Mouse (Mus musculus) MEL (cell line): ENCODE results near the gene Herc2. TPM values are rescaled to one million over a fixed set of nuclear protein-coding genes. Genes with fewer than 3 reads are reported as not detected.

Experiments used
- DNase-seq: peaks from one replicate; pipeline ENCODE4 v3.0.0; 2011; ENCODE audit warnings: low read depth, low spot score
- H3K27ac ChIP-seq: 2 replicates; pipeline ENCODE4 v1.5.1; 2012; ENCODE audit warnings: low read depth, mild to moderate bottlenecking, control low read depth, low read length, moderate library complexity; ENCODE audit not compliant: control insufficient read depth
- H3K27me3 ChIP-seq, 2 experiments: fragments of 150-350 bp in 1 of 2; sonication (generic) in 1 of 2; 2 replicates each; pipeline ENCODE4 v1.6.1; 2012; ENCODE audit warnings: low read length in 2 of 2, mild to moderate bottlenecking in 2 of 2, improper control_type of control experiment in 1 of 2, moderate library complexity in 1 of 2; ENCODE audit not compliant: insufficient read depth in 2 of 2, control insufficient read depth in 1 of 2
- H3K36me3 ChIP-seq, 2 experiments: 2 replicates each; pipeline ENCODE4 v1.6.1; 2012 to 2014; ENCODE audit warnings: low read length in 2 of 2, improper control_type of control experiment in 1 of 2, inconsistent platforms in 1 of 2, mild to moderate bottlenecking in 1 of 2; ENCODE audit not compliant: insufficient read depth in 2 of 2, control insufficient read depth in 1 of 2
- H3K4me1 ChIP-seq, 2 experiments: fragments of 150-350 bp in 1 of 2; sonication (generic) in 1 of 2; 2 replicates each; pipeline ENCODE4 v1.6.1; 2012; ENCODE audit warnings: low read length in 2 of 2, improper control_type of control experiment in 1 of 2, mild to moderate bottlenecking in 1 of 2; ENCODE audit not compliant: insufficient read depth in 2 of 2, control insufficient read depth in 1 of 2
- H3K4me3 ChIP-seq, 2 experiments: fragments of 150-350 bp in 1 of 2; sonication (generic) in 1 of 2; 2 replicates each; pipeline ENCODE4 v1.5.1; 2012; ENCODE audit warnings: low read depth in 2 of 2, low read length in 2 of 2, mild to moderate bottlenecking in 2 of 2, moderate library complexity in 2 of 2, control low read depth in 1 of 2, improper control_type of control experiment in 1 of 2; ENCODE audit not compliant: control insufficient read depth in 1 of 2, insufficient read depth in 1 of 2
- H3K79me2 ChIP-seq: 2 replicates; pipeline ENCODE4 v1.6.1; 2012; ENCODE audit warnings: mild to moderate bottlenecking, low read length, moderate library complexity; ENCODE audit not compliant: control insufficient read depth, poor library complexity, insufficient read depth
- H3K9ac ChIP-seq: 2 replicates; pipeline ENCODE4 v1.6.1; 2012; ENCODE audit warnings: low read depth, mild to moderate bottlenecking, control low read depth, low read length, moderate library complexity; ENCODE audit not compliant: control insufficient read depth, poor library complexity, severe bottlenecking
- H3K9me3 ChIP-seq: fragments of 150-350 bp; sonication (generic); replicated peaks from 2 replicates; pipeline ENCODE4 v1.6.1; 2012; ENCODE audit warnings: mild to moderate bottlenecking, low read length, improper control_type of control experiment, moderate library complexity; ENCODE audit not compliant: insufficient read depth
- BHLHE40 ChIP-seq: IDR thresholded peaks from 2 replicates; pipeline ENCODE4 v1.6.1; 2012; ENCODE audit warnings: low read depth, mild to moderate bottlenecking, inconsistent platforms, low read length, improper control_type of control experiment, borderline replicate concordance
- CHD2 ChIP-seq: IDR thresholded peaks from 2 replicates; pipeline ENCODE4 v1.6.1; 2011; ENCODE audit warnings: low read length, improper control_type of control experiment
- E2F4 ChIP-seq: IDR thresholded peaks from 2 replicates; pipeline ENCODE4 v1.6.1; 2011; ENCODE audit warnings: low read depth, low read length, improper control_type of control experiment, borderline replicate concordance
- EP300 ChIP-seq, 2 experiments: IDR thresholded peaks; 2 replicates each; pipeline ENCODE4 v1.6.1; 2011; ENCODE audit warnings: improper control_type of control experiment in 2 of 2, low read length in 2 of 2, low read depth in 1 of 2, mild to moderate bottlenecking in 1 of 2
- ETS1 ChIP-seq: IDR thresholded peaks from 2 replicates; pipeline ENCODE4 v1.6.1; 2012; ENCODE audit warnings: low read depth, mild to moderate bottlenecking, inconsistent platforms, low read length, improper control_type of control experiment, moderate library complexity
- MAFK ChIP-seq: IDR thresholded peaks from 2 replicates; pipeline ENCODE4 v1.6.1; 2011; ENCODE audit warnings: low read depth, mild to moderate bottlenecking, low read length, improper control_type of control experiment, borderline replicate concordance
- MAX ChIP-seq: IDR thresholded peaks from 2 replicates; pipeline ENCODE4 v1.6.1; 2011; ENCODE audit warnings: low read length, improper control_type of control experiment
- MXI1 ChIP-seq: IDR thresholded peaks from 2 replicates; pipeline ENCODE4 v1.6.1; 2011; ENCODE audit warnings: mild to moderate bottlenecking, low read depth, low read length, improper control_type of control experiment
- NELFE ChIP-seq: IDR thresholded peaks from 2 replicates; pipeline ENCODE4 v1.6.1; 2011; ENCODE audit warnings: low read depth, low read length, improper control_type of control experiment
- POLR2AphosphoS5 ChIP-seq: IDR thresholded peaks from 2 replicates; pipeline ENCODE4 v1.6.1; 2012; ENCODE audit warnings: low read depth, borderline replicate concordance, mild to moderate bottlenecking, inconsistent platforms, low read length, moderate library complexity, mixed read lengths
- RAD21 ChIP-seq: IDR thresholded peaks from 2 replicates; pipeline ENCODE4 v1.6.1; 2011; ENCODE audit warnings: mild to moderate bottlenecking, low read depth, low read length, improper control_type of control experiment
- RCOR1 ChIP-seq: IDR thresholded peaks from 2 replicates; pipeline ENCODE4 v1.6.1; 2012; ENCODE audit warnings: low read depth, mild to moderate bottlenecking, inconsistent platforms, low read length, improper control_type of control experiment
- SIN3A ChIP-seq: IDR thresholded peaks from 2 replicates; pipeline ENCODE4 v1.6.1; 2012; ENCODE audit warnings: low read length, improper control_type of control experiment, inconsistent platforms
- TAL1 ChIP-seq: IDR thresholded peaks from 2 replicates; pipeline ENCODE4 v1.6.1; 2012; ENCODE audit warnings: mild to moderate bottlenecking, inconsistent platforms, low read length, moderate library complexity, mixed read lengths
- TBP ChIP-seq: IDR thresholded peaks from 2 replicates; pipeline ENCODE4 v1.8.0; 2011; ENCODE audit warnings: low read depth, low read length, improper control_type of control experiment
- TCF12 ChIP-seq: IDR thresholded peaks from 2 replicates; pipeline ENCODE4 v1.6.1; 2014; ENCODE audit warnings: low read depth, mild to moderate bottlenecking, inconsistent platforms, low read length, improper control_type of control experiment, moderate library complexity
- UBTF ChIP-seq: IDR thresholded peaks from 2 replicates; pipeline ENCODE4 v1.6.1; 2012; ENCODE audit warnings: low read depth, mild to moderate bottlenecking, inconsistent platforms, low read length, improper control_type of control experiment, moderate library complexity, borderline replicate concordance; ENCODE audit not compliant: insufficient read depth
- USF1 ChIP-seq: IDR thresholded peaks from 2 replicates; pipeline ENCODE4 v1.6.1; 2014; ENCODE audit warnings: low read depth, mild to moderate bottlenecking, inconsistent platforms, low read length, improper control_type of control experiment, moderate library complexity
- ZKSCAN1 ChIP-seq: IDR thresholded peaks from 2 replicates; pipeline ENCODE4 v1.6.1; 2012; ENCODE audit warnings: low read depth, mild to moderate bottlenecking, inconsistent platforms, low read length, improper control_type of control experiment, moderate library complexity
- polyA plus RNA-seq, 2 experiments: library from polyadenylated mRNA; stranded (reverse) in 1 of 2; unstranded in 1 of 2; fragments of >175 nt in 1 of 2; fragments of >200 nt in 1 of 2; gene quantifications; 2 replicates each; pipeline versions ENCODE4 v1.2.1 to v1.2.4; 2012; ENCODE audit warnings: low replicate concordance in 2 of 2, low read depth in 1 of 2; ENCODE audit not compliant: insufficient read length in 2 of 2, insufficient read depth in 1 of 2, missing spikeins in 1 of 2
- total RNA-seq: library from RNA; depleted of rRNA; stranded (reverse); fragments of 300-350 nt; gene quantifications from 2 replicates; pipeline ENCODE4 v1.2.3, GENCODE M21; 2012

Gene Herc2
- total and polyA plus RNA-seq, 3 experiments = 20.7 to 389 (median 32.0) TPM

GRCm38 (mm10) chr7:56254568-56254967 lies 204.6 kb downstream of the Herc2 start:
- Histone ChIP-seq H3K9ac (no peak overlapping the region), H3K4me1 (no peaks in the 10 kb centered on the region), H3K4me3 (no peak overlapping the region), H3K27me3 (peaks cover 0 to 1% of the 10 kb centered on the region in 2 experiments; a peak in 1 of 4 replicates), H3K36me3 (no peaks in the 10 kb centered on the region), H3K9me3 (no peaks in the 10 kb centered on the region), H3K79me2 (no peaks in the 10 kb centered on the region), H3K27ac (no peak overlapping the region)
- TF ChIP-seq TAL1 (no peak), CHD2 (no peak), NELFE (no peak), POLR2AphosphoS5 (no peak), SIN3A (no peak)
- TF ChIP-seq, all 39 proteins: peak for 0
- no peak for DNase-seq

- DNase-seq = no peak
- Histone ChIP-seq H3K27ac (no peak overlapping the region), H3K27me3 (peaks cover 0 to 1% of the 10 kb centered on the region in 2 experiments; a peak in 1 of 4 replicates), H3K36me3 (no peaks in the 10 kb centered on the region), H3K9me3 (no peaks in the 10 kb centered on the region), H3K9ac (no peak overlapping the region), H3K79me2 (no peaks in the 10 kb centered on the region), H3K4me3 (no peak overlapping the region), H3K4me1 (no peaks in the 10 kb centered on the region)
- TF ChIP-seq TCF12 (no peak), ZKSCAN1 (no peak), ETS1 (no peak), E2F4 (no peak), MAFK (no peak), RCOR1 (no peak), TBP (no peak), POLR2AphosphoS5 (no peak), RAD21 (no peak), BHLHE40 (no peak), UBTF (no peak), MXI1 (no peak), EP300 (IDR thresholded peaks at IDR 0.05; ENCODE audit: low read depth in 1 of 2, low read length in 2 of 2) (no peak), USF1 (no peak), MAX (no peak)
Measured at GRCm38 (mm10) chr7:56257875-56258441, 208.0 kb downstream of the Herc2 start.
